Mouse (Mus musculus): Measurements from ENCODE around the gene Zfp36l1.

The Zfp36l1 gene

DNA sequence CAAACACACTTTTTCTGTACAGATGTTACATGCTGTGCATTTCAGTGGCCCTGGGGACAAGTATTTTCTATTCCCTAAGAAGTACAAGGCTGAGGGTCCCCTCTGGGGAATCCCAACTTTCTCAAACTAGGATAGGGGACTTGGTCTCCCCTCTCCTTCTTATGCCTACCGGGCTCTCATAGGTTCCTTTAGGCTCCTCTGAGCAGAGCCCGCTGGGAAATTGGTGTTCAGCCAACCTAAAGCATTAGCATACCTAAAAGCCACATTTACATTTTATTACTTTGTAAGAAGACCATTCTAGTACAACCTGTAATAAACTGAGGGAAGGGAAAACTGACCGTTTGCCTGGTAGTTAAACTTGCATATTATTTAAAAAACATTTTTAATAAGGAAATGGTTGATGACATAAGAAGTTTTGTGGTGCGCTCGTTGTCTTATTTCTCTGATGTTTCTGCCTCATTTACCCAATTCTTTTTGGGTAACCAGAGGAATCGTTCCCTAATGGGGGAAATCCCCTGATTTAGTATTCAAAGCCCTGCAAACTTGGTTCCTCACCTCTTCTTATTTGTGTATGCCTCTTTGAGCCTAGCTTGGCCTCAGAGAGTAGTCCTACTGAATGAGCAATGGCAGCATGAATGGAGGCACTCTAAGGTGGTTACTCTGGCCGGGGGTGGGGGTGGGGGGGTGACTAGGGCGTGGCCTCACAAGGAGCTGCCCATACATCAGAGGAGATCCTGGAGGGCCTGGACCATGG is 42.1 kb downstream of the Zfp36l1 start:
- peak; percentile 72 for DNase-seq (ENCODE audit: low read depth, low spot score)

DNA sequence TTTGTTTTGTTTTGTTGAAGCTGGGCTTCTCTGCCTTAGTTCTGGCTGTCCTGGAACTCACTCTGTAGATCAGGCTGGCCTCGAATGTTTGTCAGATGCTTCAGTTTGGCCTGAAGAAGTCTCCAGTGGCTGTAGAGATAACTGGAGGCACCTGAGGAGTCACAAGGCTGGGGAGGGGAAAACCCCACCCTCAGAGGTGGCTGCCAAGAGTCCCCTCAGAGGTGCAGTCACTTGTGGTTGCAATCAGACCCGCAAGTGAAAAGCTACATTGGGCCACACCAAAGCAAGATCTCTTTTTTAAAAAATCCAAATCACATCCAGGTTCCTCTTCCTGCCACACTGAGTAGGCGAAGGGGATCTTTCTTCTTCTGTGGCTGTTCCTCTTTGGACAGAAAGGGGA is 43.8 kb downstream of the Zfp36l1 start:
- DNase-seq (ENCODE audit: low read depth, low spot score) = peak; percentile 78

DNA sequence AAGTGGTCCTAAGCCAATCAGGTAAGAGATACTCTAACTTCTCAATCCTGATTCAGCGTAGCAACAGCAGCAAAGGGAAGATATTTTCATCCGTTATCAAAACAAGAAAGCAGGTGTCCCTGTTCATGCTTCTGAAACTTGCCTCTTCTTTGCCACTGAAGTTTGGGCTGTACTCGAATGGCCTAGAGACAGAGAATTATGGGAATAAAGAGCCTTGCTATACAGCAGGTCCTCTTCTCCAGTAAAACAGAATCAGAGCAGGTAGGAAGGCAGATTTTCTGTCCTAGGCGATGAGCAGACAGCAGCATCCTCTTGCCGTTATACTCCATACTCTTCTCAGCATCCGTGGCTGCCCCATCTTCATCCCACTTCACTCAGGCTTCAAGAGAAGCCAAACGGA is 44.8 kb downstream of the Zfp36l1 start:
- DNase-seq (ENCODE audit: low read depth, low spot score) = no peak

DNA sequence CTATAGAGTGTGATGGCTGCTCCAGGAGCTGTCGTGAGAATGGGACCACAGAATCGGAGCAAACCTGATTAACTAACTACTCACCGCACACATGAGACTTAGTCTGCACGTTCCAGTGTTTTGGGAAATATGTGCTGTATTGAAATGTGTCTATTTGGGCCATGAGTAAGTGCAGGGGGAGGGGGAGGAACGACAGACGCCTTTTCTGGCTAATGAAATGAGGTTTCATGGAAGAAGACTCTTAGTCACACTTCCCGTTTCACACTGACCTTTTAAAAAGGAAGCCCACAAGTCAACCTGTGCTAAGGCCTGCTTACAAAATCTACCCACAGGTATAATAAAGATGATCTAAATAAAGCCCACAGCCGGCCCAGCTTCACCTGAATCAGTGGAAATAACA is 47.8 kb downstream of the Zfp36l1 start:
- DNase-seq (ENCODE audit: low read depth, low spot score) = peak; percentile 49

DNA sequence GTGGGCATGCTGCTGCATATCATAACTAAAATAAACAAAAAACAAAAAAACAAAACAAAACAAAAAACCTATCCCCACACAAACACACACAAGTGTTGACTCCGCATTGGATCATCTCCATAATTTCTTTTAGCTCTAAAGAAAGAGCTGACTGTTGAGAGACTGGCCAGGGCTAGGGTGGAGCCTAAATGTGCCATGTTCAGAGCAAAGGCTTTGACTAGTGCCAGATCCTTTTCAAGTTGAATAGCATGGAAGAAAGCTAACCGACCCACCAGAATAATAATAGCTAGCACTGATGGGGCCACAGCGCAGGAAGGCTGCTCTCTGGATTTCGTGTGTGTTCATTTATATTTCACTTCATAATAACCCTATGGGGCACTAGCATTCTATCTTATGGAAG is 48.5 kb downstream of the Zfp36l1 start:
- DNase-seq (ENCODE audit: low read depth, low spot score) = no peak

DNA sequence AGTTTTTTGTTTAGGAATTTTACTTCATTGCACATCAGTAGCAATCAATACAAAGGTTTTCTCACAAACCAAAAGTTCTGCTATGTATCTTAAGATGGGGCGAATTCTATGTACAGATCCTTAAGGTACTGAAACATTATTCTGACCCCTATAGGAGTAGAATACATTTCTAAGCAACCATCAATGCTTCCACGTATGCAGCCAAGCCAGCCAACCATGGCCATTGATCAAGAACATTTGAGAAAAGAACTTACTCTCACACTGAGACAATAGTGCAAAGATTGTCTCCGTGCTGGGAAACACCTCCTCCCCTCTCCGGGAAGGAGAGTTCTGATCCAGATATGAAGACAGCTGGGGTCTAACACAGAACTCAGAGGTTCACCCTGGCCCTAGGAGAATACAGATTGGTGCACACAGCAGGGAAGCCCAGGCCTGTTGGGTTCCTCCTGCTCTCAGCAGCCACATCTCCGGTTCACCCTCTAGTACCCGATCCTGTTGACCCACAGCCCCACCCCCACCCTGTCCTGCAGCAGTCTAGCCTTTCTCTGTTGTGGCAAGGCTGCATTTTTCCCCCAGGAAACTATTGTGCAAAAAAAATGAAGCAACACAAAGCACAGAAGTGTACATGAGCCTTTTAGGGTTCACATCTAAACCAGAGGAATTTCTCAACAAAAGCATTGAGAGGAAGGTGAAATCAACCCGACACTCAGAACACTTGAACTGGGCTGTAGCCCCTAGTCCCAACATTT is 49.2 kb downstream of the Zfp36l1 start:
- DNase-seq (ENCODE audit: low read depth, low spot score) = no peak

DNA sequence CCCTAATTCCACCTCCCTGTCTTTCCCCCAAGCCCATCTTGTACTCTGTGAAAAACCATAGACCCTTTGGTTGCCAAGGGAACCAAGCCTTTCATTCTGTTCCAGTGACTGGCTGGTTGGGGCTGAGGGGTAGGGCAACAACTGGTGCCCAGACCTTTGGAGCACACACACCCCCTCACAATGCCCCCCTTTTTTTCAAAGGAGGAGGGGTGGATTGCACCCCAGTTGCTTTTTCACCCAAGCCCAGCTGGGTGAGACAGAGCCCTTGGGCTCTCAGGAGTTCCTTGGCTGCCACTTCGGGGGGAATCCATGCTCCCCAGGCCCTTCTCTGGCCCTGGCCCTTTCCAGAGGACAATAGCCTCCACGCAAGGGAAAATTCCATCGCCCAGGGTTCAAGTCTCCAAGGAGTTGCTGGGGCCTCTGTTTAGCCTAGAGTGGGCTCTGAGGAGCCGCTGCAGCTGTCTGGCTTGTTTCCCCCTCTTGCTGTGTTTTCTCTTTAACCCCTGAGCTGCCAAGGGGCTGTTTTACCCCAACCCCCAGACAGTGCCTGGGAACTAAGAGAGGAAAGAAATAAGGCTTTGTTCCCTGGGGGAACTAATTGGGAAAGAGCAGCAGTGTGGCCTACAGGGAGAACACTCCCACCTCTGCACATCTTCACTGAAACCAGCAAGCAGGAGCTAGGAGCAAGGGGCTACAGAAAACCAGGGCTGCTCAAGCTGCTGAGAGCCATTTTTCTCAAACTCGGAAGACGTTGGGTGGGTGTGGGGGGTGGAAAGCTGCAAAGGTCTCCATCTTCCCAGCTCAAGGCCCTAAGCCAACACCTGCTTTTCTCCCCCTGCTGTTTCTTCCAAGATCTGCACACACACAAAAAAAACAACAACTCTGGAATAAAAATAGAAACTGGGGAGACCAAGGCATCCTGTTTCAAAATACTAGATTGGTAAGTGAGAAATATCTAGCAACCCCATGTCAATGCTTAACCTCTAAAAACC is 50.1 kb downstream of the Zfp36l1 start:
- no peak for DNase-seq (ENCODE audit: low read depth, low spot score)

DNA sequence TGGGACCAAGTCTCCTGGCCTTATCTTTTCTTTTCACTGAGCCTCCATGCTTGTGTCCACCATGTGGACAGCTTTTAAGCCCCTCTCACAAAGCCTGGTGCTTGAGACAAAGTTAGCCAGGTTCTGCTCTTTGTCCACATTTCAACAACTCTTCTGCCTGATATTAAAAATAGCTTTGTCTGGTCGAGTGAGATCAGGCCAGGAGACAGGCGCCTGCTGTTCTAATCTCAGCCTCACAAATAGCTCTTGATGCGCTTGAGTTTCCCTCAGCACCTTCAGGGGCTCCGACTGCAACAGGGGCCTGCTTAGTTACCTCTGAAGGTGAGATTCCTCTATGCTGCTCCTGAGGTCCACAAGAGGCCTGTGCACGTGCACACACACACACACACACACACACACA is 51.0 kb downstream of the Zfp36l1 start:
- DNase-seq (ENCODE audit: low read depth, low spot score) = no peak

DNA sequence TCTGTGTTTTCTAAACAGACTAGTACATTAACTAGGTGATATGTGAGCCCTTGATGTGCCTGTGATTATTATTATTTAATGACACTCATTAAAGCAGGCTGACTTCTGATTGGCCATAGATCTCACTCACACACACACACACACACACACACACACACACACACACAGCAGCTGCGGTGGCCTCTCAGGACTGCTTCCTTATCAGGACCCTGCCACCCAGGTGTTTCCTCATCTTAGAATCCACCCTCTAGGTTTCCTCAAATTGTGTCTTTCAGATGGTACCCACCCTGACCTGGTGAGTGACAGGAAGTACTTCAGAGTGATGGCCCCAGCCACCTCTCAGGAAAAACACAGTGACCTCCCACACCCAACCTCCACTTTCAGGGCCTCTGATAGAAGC is 52.0 kb downstream of the Zfp36l1 start:
- DNase-seq (ENCODE audit: low read depth, low spot score) = peak; percentile 31

DNA sequence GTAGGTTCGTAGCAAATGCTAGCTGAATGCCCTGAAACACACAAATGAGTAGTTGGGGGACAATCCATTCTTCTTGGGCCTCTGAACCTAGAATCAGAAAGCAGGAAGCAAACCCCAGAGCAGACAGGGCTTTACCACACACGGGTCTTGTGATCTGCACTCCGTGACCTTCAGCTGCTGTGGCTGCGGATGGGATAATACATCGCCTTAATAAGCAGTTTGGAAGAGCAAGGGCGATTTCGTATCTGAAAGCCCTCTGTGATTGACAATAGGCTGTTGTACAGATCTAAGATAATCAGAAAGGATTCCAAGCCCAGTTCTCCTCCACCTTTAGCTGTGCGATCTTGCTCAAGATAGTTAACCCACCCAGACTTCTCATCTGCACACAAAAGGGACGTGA is 52.5 kb downstream of the Zfp36l1 start:
- peak; percentile 48 for DNase-seq (ENCODE audit: low read depth, low spot score)

DNA sequence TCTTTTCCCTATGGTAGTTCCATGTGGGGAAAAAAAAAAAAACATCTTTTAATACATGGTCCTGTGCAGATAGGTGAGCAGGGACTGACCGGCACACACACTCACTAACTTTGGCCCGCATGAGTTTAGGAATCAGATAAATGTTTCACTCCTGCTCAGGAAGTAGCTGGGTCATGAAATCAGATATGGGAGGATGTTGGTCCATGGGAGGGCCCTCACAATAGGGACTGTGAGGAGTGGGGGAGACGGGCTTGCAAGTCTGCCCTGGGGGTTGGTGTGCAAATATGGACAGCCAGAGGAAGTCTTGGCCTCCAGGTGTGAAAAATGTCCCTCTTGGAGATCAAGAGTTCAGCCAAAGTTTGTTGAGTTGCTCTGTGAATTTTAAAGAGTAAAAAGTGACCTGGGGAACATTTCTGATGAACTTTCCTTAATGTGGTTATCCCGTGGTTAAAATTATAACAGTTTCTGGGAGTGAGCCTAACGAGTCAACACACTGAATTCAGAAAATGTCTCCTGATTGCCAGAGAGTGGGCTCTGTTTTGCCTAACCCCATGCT is 53.0 kb downstream of the Zfp36l1 start:
- no peak for DNase-seq (ENCODE audit: low read depth, low spot score)

Measured in CD4-positive, CD25-positive, alpha-beta regulatory T cell, adult 2 months (primary cell).